Mouse (Mus musculus): ENCODE results near the gene Cox7b. TPM values are rescaled to one million over a fixed set of nuclear protein-coding genes. Genes with fewer than 3 reads are reported as not detected.

Gene Cox7b
- polyA plus RNA-seq, 1 experiment from 2014 or later = 472 TPM

DNA sequence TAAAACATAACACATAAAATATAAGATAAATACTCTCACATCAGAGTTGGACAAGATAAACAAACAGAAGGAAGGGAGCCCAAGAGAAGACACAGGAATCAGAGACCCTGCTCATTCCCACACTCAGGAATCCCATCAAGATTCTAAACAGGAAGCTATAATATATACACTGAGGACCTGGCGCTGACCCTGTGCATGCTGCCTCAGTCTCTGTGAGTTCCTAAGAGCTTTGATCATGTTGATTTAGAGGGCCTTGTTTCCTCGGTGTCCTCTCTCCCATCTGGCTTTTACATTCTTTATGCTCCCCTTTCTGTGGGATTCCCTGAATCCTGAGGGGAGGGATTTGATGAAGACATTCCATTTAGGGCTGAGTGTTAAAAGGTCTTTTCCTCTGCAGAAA, 30.0 kb downstream of the Cox7b start:
- peak; percentile 62 for ATAC-seq (replicated peaks; ENCODE audit: low FRiP score, low TSS enrichment, low read depth)
- H3K36me3 ChIP-seq (ENCODE audit: control insufficient read depth, insufficient read depth, low read length) = no peaks in the 10 kb centered on the region
- 23% methylated on average over 2 of the region's 2 CpGs for WGBS

GRCm38 (mm10) chrX:106045928-106046327, 30.4 kb downstream of the Cox7b start:
- H3K27ac ChIP-seq (ENCODE audit: low read depth) = peak overlapping the region; percentile 54; the same call in 1 of the 2 replicates
- 0 out of 2 replicates have a peak overlapping the region, but pooled peaks have one; percentile 2 for H3K4me3 ChIP-seq (ENCODE audit: low read depth, low read length)
- no peak overlapping the region for H3K9ac ChIP-seq (ENCODE audit: low read length)
- H3K9me3 ChIP-seq (ENCODE audit: control insufficient read depth, low read length) = no peaks in the 10 kb centered on the region
- ATAC-seq (replicated peaks; ENCODE audit: low FRiP score, low TSS enrichment, low read depth) = peak; percentile 32; the same call in 1 of the 2 replicates
- WGBS = 44% methylated on average over 9 of the region's 9 CpGs
- DNase-seq (ENCODE audit: low spot score) = no peak
- peak overlapping the region; percentile 32 for H3K4me2 ChIP-seq (ENCODE audit: low read length)
- H3K4me1 ChIP-seq (replicated peaks; ENCODE audit: control insufficient read depth, insufficient read depth, low read length) = peaks cover 5% of the 10 kb centered on the region
- no peaks in the 10 kb centered on the region for H3K36me3 ChIP-seq (ENCODE audit: control insufficient read depth, insufficient read depth, low read length)
- H3K27me3 ChIP-seq (replicated peaks; ENCODE audit: control insufficient read depth, insufficient read depth, low read length) = no peaks in the 10 kb centered on the region

More for the DNA sequence above, 30.0 kb downstream of the Cox7b start:
- Histone ChIP-seq H3K9ac (ENCODE audit: low read length) (no peak overlapping the region), H3K4me3 (ENCODE audit: low read depth, low read length) (no peak overlapping the region), H3K27me3 (replicated peaks; ENCODE audit: control insufficient read depth, insufficient read depth, low read length) (no peaks in the 10 kb centered on the region), H3K4me2 (ENCODE audit: low read length) (peak overlapping the region; percentile 32; the same call in 1 of the 2 replicates), H3K4me1 (replicated peaks; ENCODE audit: control insufficient read depth, insufficient read depth, low read length) (peaks cover 5% of the 10 kb centered on the region), H3K27ac (ENCODE audit: low read depth) (peak overlapping the region; percentile 54; the same call in 1 of the 2 replicates), H3K9me3 (ENCODE audit: control insufficient read depth, low read length) (no peaks in the 10 kb centered on the region)
- no peak for DNase-seq (ENCODE audit: low spot score)

- Histone ChIP-seq H3K27ac (ENCODE audit: low read depth) (no peak overlapping the region), H3K9me3 (ENCODE audit: control insufficient read depth, low read length) (no peaks in the 10 kb centered on the region), H3K4me3 (ENCODE audit: low read depth, low read length) (no peak overlapping the region), H3K27me3 (replicated peaks; ENCODE audit: control insufficient read depth, insufficient read depth, low read length) (no peaks in the 10 kb centered on the region), H3K4me2 (ENCODE audit: low read length) (no peak overlapping the region), H3K36me3 (ENCODE audit: control insufficient read depth, insufficient read depth, low read length) (no peaks in the 10 kb centered on the region), H3K9ac (ENCODE audit: low read length) (no peak overlapping the region), H3K4me1 (replicated peaks; ENCODE audit: control insufficient read depth, insufficient read depth, low read length) (peaks cover 5% of the 10 kb centered on the region)
- DNase-seq (ENCODE audit: low spot score) (no peak), ATAC-seq (replicated peaks; ENCODE audit: low FRiP score, low TSS enrichment, low read depth) (no peak)
- 36% methylated on average over 1 of the region's 1 CpGs for WGBS
Measured at GRCm38 (mm10) chrX:106048191-106048590, 32.7 kb downstream of the Cox7b start.

Other genes with a start within 250 kb of the Cox7b start
- gene Atrx, start 86.3 kb upstream of the Cox7b start, polyA plus RNA-seq (2014; fragmentation: Nextera tagmentation; extraction: Ambion mirVana) = 151 and 168 TPM in 2 replicates
- 59.5 and 63.6 TPM in 2 replicates for gene Magt1, start 3.8 kb upstream of the Cox7b start, polyA plus RNA-seq (2014; fragmentation: Nextera tagmentation; extraction: Ambion mirVana)
- gene Atp7a, start 11.6 kb downstream of the Cox7b start, polyA plus RNA-seq (2014; fragmentation: Nextera tagmentation; extraction: Ambion mirVana) = 30.1 and 35.9 TPM in 2 replicates
- gene Tlr13, start 127.5 kb downstream of the Cox7b start, polyA plus RNA-seq (2014; fragmentation: Nextera tagmentation; extraction: Ambion mirVana) = 0.77 and 1.2 TPM in 2 replicates
- gene Pgk1, start 171.4 kb downstream of the Cox7b start, polyA plus RNA-seq (2014; fragmentation: Nextera tagmentation; extraction: Ambion mirVana) = 473 and 482 TPM in 2 replicates
- 9.7 and 11.3 TPM in 2 replicates for gene Taf9b, start 205.5 kb downstream of the Cox7b start, polyA plus RNA-seq (2014; fragmentation: Nextera tagmentation; extraction: Ambion mirVana)
- not detected in 2 replicates for gene Fnd3c2, start 239.7 kb downstream of the Cox7b start, polyA plus RNA-seq (2014; fragmentation: Nextera tagmentation; extraction: Ambion mirVana)

All from intestine, embryonic 14.5 days (tissue).